Comparison of ENCODE assay signal across 1 mouse cellular context in the genomic region with DNA sequence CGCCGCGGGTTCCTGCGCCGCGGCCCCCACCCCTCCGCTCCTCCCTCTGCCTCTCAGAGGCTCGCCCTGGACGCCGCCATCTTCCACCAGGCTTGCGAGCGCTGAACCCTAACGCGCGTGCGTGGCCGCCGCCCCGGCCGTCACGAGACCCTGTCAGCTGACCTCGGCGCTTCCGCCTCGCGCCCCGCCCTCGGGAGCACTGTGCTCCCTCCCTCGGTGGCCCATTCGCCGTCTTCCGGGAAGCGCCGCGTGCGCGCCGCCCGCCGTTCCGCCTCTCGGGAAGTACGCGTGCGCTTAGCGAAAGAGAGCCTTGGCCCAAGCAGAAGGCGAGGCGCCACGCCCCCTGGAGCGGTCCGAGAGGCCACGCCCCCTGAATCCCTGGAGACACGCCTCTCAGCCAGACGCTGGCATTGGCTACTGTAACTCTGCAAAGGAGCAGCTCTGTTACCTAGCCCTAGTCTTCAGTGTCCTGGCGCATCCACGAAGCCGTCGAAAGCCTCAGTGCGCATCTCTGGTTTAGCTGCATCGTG.
A peak's percentile ranks its signal among the peaks of the same experiment; 100 is the strongest.
TF ChIP-seq lines count a peak whose summit lies in the region.

A gene (minus strand): TSS at position 108 of the 530 bp plus-strand sequence.

TF ChIP-seq in MEL, 35 proteins besides CTCF, POLR2A, EP300 and RAD21 (continued from another document):
- TF ChIP-seq POLR2AphosphoS2 (IDR thresholded peaks at IDR 0.05; ENCODE audit: low read length) (peak; percentile 45; the same call in 1 of the 2 replicates), BHLHE40 (IDR thresholded peaks at IDR 0.05; ENCODE audit: borderline replicate concordance, low read depth, low read length) (peak; percentile 90), SMC3 (IDR thresholded peaks at IDR 0.05; ENCODE audit: low read depth, low read length) (no peak), ZNF384 (IDR thresholded peaks at IDR 0.05; ENCODE audit: low read depth, low read length) (no peak), MAFK (IDR thresholded peaks at IDR 0.05; ENCODE audit: borderline replicate concordance, low read depth, low read length) (no peak), USF2 (IDR thresholded peaks at IDR 0.05; ENCODE audit: borderline replicate concordance in 1 of 2, insufficient read depth in 1 of 2, low read depth in 1 of 2, low read length in 2 of 2) (peak; percentile 83 to 98), KAT2A (conservative IDR thresholded peaks at IDR 0.05; ENCODE audit: low read depth, low read length) (no peak; the same call in 1 of the 2 replicates), MAZ (IDR thresholded peaks at IDR 0.05; ENCODE audit: low read depth, low read length) (peak; percentile 68; the same call in 1 of the 2 replicates), USF1 (IDR thresholded peaks at IDR 0.05; ENCODE audit: low read depth, low read length) (peak; percentile 99), MEF2A (IDR thresholded peaks at IDR 0.05; ENCODE audit: extremely low read depth, insufficient replicate concordance, low read depth, low read length, poor library complexity, severe bottlenecking) (no peak)
TF ChIP-seq in MEL: peak in this region for 17.
